Mouse (Mus musculus) erythroblast, embryonic 14.5 days (primary cell): Measurements from ENCODE around the gene Surf2.

ENCODE experiments used
- GATA1 ChIP-seq: IDR thresholded peaks from 2 replicates; pipeline ENCODE4 v1.6.1; 2012; ENCODE audit warnings: low read length, inconsistent platforms, mixed read lengths
- TAL1 ChIP-seq: IDR thresholded peaks from 3 replicates; pipeline ENCODE4 v1.6.1; 2012; ENCODE audit warnings: low read length, inconsistent platforms, mixed read lengths

DNA sequence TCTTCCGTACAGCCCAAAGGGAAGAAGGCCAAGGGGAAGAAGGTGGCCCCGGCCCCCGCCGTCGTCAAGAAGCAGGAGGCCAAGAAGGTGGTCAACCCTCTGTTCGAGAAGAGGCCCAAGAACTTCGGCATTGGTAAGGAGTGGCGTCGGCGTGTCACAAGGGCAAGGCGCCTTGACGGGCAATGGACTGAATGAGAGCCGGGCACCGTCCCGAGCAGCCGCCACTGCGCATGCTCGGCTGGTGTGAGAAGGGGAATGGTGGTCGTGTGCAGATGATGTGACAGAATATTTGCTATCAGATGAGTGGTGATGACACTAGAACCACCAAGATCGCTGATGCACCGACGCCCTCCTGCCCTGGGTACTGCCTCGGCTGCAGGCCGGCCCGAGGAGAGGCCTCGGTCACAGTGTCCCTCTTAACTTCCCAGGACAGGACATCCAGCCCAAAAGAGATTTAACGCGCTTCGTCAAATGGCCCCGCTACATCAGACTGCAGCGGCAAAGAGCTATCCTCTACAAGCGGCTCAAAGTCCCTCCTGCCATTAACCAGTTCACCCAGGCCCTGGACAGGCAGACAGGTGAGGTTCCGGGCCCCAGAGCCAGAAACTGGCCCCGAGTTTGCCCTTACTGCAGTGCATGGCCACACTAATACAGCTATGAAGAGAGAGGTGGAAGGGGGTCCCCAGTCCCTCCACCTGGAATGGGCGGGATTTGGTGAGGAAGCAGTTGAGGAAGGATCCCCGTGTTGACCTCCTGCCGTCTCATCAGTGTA is 5.0 kb upstream of the Surf2 start:
- TF ChIP-seq GATA1, result no peak; the same call in 1 of the 2 replicates
- TF ChIP-seq TAL1, result no peak
